Mouse (Mus musculus): ENCODE results near the gene Poln. TPM values are rescaled to one million over a fixed set of nuclear protein-coding genes. Genes with fewer than 3 reads are reported as not detected.

Poln gene
- total and polyA plus RNA-seq, 3 experiments, result 0.83 to 2.9 TPM; not detected in 1

GRCm38 (mm10) chr5:34197243-34197642 lies 28.0 kb upstream of the Poln start:
- H3K4me1 ChIP-seq (ENCODE audit: insufficient read depth, low read depth, low read length), result no peaks in the 10 kb centered on the region
- no peaks in the 10 kb centered on the region for H3K36me3 ChIP-seq (replicated peaks)
- no peak overlapping the region for H3K4me3 ChIP-seq (ENCODE audit: low read depth, low read length)
- no peaks in the 10 kb centered on the region for H3K9me3 ChIP-seq (replicated peaks)
- DNase-seq (ENCODE audit: low spot score) (no peak), ATAC-seq (ENCODE audit: extremely low read depth, insufficient number of reproducible peaks, low FRiP score, poor library complexity, severe bottlenecking) (no peak)
- peaks cover 51% of the 10 kb centered on the region for H3K27me3 ChIP-seq (ENCODE audit: insufficient read depth, low read length)
- TF ChIP-seq CTCF (IDR thresholded peaks at IDR 0.05; ENCODE audit: low read depth, low read length), result no peak
- TF ChIP-seq GATA1 (IDR thresholded peaks at IDR 0.05; ENCODE audit: borderline replicate concordance, low read length), result no peak
- no peak for TF ChIP-seq POLR2AphosphoS5 (IDR thresholded peaks at IDR 0.05; ENCODE audit: insufficient replicate concordance, low read depth, low read length)
- no peak for TF ChIP-seq GATA2 (IDR thresholded peaks at IDR 0.05; ENCODE audit: borderline replicate concordance, low read depth, low read length)
- no peak for TF ChIP-seq TAL1 (conservative IDR thresholded peaks at IDR 0.05; ENCODE audit: low read depth, low read length)

DNA sequence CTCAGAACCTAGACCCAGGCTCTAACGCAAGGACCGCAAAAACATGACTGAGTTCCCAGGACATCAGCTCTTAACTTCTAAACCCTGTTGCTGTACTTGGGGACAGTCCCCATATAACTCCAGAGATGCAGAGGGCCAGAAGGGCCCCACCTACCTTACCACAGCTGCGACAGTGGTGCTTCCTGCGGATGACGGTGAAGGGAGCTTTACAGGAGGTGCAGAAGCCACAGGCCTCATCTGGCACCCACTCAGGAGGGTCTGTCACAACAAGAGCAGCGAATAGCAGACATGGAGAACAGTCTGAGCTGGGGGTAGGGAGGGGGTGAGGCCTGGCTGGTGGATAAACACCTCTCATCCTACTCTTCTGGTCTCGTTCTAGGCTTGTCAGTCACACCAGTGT lies 27.2 kb upstream of the Poln start:
- H3K4me1 ChIP-seq (ENCODE audit: insufficient read depth, low read depth, low read length), result no peaks in the 10 kb centered on the region
- H3K4me3 ChIP-seq (ENCODE audit: low read depth, low read length), result no peak overlapping the region
- H3K9me3 ChIP-seq (replicated peaks), result no peaks in the 10 kb centered on the region
- H3K27me3 ChIP-seq (ENCODE audit: insufficient read depth, low read length), result peaks cover 53% of the 10 kb centered on the region
- no peaks in the 10 kb centered on the region for H3K36me3 ChIP-seq (replicated peaks)
- TF ChIP-seq TAL1 (conservative IDR thresholded peaks at IDR 0.05; ENCODE audit: low read depth, low read length) (no peak), CTCF (IDR thresholded peaks at IDR 0.05; ENCODE audit: low read depth, low read length) (no peak), GATA1 (IDR thresholded peaks at IDR 0.05; ENCODE audit: borderline replicate concordance, low read length) (no peak), POLR2AphosphoS5 (IDR thresholded peaks at IDR 0.05; ENCODE audit: insufficient replicate concordance, low read depth, low read length) (no peak), GATA2 (IDR thresholded peaks at IDR 0.05; ENCODE audit: borderline replicate concordance, low read depth, low read length) (no peak)
- no peak for ATAC-seq (ENCODE audit: extremely low read depth, insufficient number of reproducible peaks, low FRiP score, poor library complexity, severe bottlenecking)
- no peak for DNase-seq (ENCODE audit: low spot score)

- ATAC-seq (ENCODE audit: extremely low read depth, insufficient number of reproducible peaks, low FRiP score, poor library complexity, severe bottlenecking) (no peak), DNase-seq (ENCODE audit: low spot score) (no peak)
- no peaks in the 10 kb centered on the region for H3K36me3 ChIP-seq (replicated peaks)
- peaks cover 57% of the 10 kb centered on the region for H3K27me3 ChIP-seq (ENCODE audit: insufficient read depth, low read length)
- H3K9me3 ChIP-seq (replicated peaks), result no peaks in the 10 kb centered on the region
- H3K4me1 ChIP-seq (ENCODE audit: insufficient read depth, low read depth, low read length), result 0 out of 2 replicates have a peak, but pooled peaks cover 2% of the 10 kb centered on the region
- TF ChIP-seq POLR2AphosphoS5 (IDR thresholded peaks at IDR 0.05; ENCODE audit: insufficient replicate concordance, low read depth, low read length) (no peak), CTCF (IDR thresholded peaks at IDR 0.05; ENCODE audit: low read depth, low read length) (no peak), TAL1 (conservative IDR thresholded peaks at IDR 0.05; ENCODE audit: low read depth, low read length) (no peak), GATA1 (IDR thresholded peaks at IDR 0.05; ENCODE audit: borderline replicate concordance, low read length) (no peak)
- no peak overlapping the region for H3K4me3 ChIP-seq (ENCODE audit: low read depth, low read length)
These were observed 26.5 kb upstream of the Poln start for GRCm38 (mm10) chr5:34195786-34196185.

GRCm38 (mm10) chr5:34194975-34195662 lies 25.9 kb upstream of the Poln start:
- DNase-seq (ENCODE audit: low spot score) (no peak), ATAC-seq (ENCODE audit: extremely low read depth, insufficient number of reproducible peaks, low FRiP score, poor library complexity, severe bottlenecking) (no peak)
- Histone ChIP-seq H3K4me1 (ENCODE audit: insufficient read depth, low read depth, low read length) (peaks cover 6% of the 10 kb centered on the region), H3K4me3 (ENCODE audit: low read depth, low read length) (no peak overlapping the region), H3K9me3 (replicated peaks) (no peaks in the 10 kb centered on the region), H3K27me3 (ENCODE audit: insufficient read depth, low read length) (peaks cover 54% of the 10 kb centered on the region), H3K36me3 (replicated peaks) (no peaks in the 10 kb centered on the region)
- TF ChIP-seq POLR2AphosphoS5 (IDR thresholded peaks at IDR 0.05; ENCODE audit: insufficient replicate concordance, low read depth, low read length) (no peak), GATA2 (IDR thresholded peaks at IDR 0.05; ENCODE audit: borderline replicate concordance, low read depth, low read length) (no peak), GATA1 (IDR thresholded peaks at IDR 0.05; ENCODE audit: borderline replicate concordance, low read length) (no peak)

DNA sequence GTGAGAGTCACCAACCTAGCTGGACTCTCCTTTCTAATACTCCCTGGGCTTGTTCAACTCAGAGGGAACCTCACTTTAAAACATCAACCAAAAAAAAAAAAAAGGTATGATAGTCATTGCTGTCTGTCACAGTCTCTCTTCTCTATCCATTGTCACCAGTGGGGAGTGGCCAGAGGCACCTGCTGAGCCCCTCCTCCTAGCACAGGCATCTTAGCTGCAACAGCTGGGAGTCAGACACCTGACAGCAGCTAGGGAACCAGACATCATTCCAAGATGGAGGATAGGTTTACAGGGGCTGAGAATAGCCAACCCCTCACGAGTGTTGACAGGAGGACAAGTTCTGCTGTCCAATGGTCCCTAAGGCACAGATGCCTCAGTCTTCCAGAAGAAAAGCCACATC lies 25.2 kb upstream of the Poln start:
- DNase-seq (ENCODE audit: low spot score), result no peak
- no peaks in the 10 kb centered on the region for H3K9me3 ChIP-seq (replicated peaks)
- peaks cover 11% of the 10 kb centered on the region for H3K4me1 ChIP-seq (ENCODE audit: insufficient read depth, low read depth, low read length)
- H3K36me3 ChIP-seq (replicated peaks), result no peaks in the 10 kb centered on the region
- TF ChIP-seq POLR2AphosphoS5 (IDR thresholded peaks at IDR 0.05; ENCODE audit: insufficient replicate concordance, low read depth, low read length) (no peak), GATA1 (IDR thresholded peaks at IDR 0.05; ENCODE audit: borderline replicate concordance, low read length) (no peak), GATA2 (IDR thresholded peaks at IDR 0.05; ENCODE audit: borderline replicate concordance, low read depth, low read length) (no peak), TAL1 (conservative IDR thresholded peaks at IDR 0.05; ENCODE audit: low read depth, low read length) (no peak), CTCF (IDR thresholded peaks at IDR 0.05; ENCODE audit: low read depth, low read length) (no peak)
- ATAC-seq (ENCODE audit: extremely low read depth, insufficient number of reproducible peaks, low FRiP score, poor library complexity, severe bottlenecking), result no peak
- H3K27me3 ChIP-seq (ENCODE audit: insufficient read depth, low read length), result peaks cover 51% of the 10 kb centered on the region
- no peak overlapping the region for H3K4me3 ChIP-seq (ENCODE audit: low read depth, low read length)

DNA sequence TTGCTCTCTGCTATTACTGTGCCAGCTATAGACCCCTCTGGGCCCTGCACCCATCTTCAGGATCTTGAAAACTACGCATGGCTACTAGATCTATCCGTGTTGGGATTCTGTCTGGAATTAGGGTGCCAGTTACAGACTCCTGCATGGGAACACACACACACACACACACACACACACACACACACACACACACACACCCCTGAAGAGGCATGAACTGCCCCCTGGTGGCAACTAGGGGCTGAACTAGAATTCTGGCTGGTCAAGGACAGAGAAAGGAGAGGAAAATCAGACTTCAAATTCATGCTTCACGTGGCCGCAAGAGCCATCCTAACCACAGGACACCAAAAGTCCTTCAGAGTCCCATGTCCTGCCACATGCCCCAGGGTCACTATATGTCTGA lies 22.6 kb upstream of the Poln start:
- DNase-seq (ENCODE audit: low spot score) (no peak), ATAC-seq (ENCODE audit: extremely low read depth, insufficient number of reproducible peaks, low FRiP score, poor library complexity, severe bottlenecking) (no peak)
- Histone ChIP-seq H3K4me3 (ENCODE audit: low read depth, low read length) (no peak overlapping the region), H3K36me3 (replicated peaks) (no peaks in the 10 kb centered on the region), H3K4me1 (ENCODE audit: insufficient read depth, low read depth, low read length) (peaks cover 28% of the 10 kb centered on the region), H3K9me3 (replicated peaks) (no peaks in the 10 kb centered on the region), H3K27me3 (ENCODE audit: insufficient read depth, low read length) (peaks cover 43% of the 10 kb centered on the region)
- TF ChIP-seq TAL1 (conservative IDR thresholded peaks at IDR 0.05; ENCODE audit: low read depth, low read length) (no peak), GATA2 (IDR thresholded peaks at IDR 0.05; ENCODE audit: borderline replicate concordance, low read depth, low read length) (no peak), CTCF (IDR thresholded peaks at IDR 0.05; ENCODE audit: low read depth, low read length) (no peak), POLR2AphosphoS5 (IDR thresholded peaks at IDR 0.05; ENCODE audit: insufficient replicate concordance, low read depth, low read length) (no peak), GATA1 (IDR thresholded peaks at IDR 0.05; ENCODE audit: borderline replicate concordance, low read length) (no peak)
